Mouse (Mus musculus) hindbrain, embryonic 15.5 days (tissue): ENCODE data around the gene Bnipl. TPM values are rescaled to one million over a fixed set of nuclear protein-coding genes. Genes with fewer than 3 reads are reported as not detected.

Source experiments
- ATAC-seq: fragments of 200-750 bp; cut with Nextera tagmentation; 2 replicates; pipeline ENCODE4 v1.8.0; 2017; ENCODE audit warnings: low read depth, moderate number of reproducible peaks, moderate TSS enrichment; ENCODE audit not compliant: low FRiP score
- H3K27ac ChIP-seq: fragments of 300-500 bp; sonication (generic); replicated peaks from 2 replicates; pipeline ENCODE4 v1.5.1; 2015; ENCODE audit warnings: mild to moderate bottlenecking, inconsistent platforms
- H3K27me3 ChIP-seq: fragments of 300-500 bp; sonication (generic); 2 replicates; pipeline ENCODE4 v1.6.1; 2015; ENCODE audit warnings: control low read depth, inconsistent platforms
- H3K36me3 ChIP-seq: fragments of 300-500 bp; sonication (generic); 2 replicates; pipeline ENCODE4 v1.6.1; 2015; ENCODE audit warnings: control low read depth, inconsistent platforms
- H3K4me1 ChIP-seq: fragments of 300-500 bp; sonication (generic); replicated peaks from 2 replicates; pipeline ENCODE4 v1.6.1; 2015; ENCODE audit warnings: control low read depth, inconsistent platforms
- H3K4me2 ChIP-seq: fragments of 300-500 bp; sonication (generic); 2 replicates; pipeline ENCODE4 v1.6.1; 2015; ENCODE audit warnings: moderate library complexity, mild to moderate bottlenecking, inconsistent platforms
- H3K4me3 ChIP-seq: fragments of 300-500 bp; sonication (generic); 2 replicates; pipeline ENCODE4 v1.5.1; 2015; ENCODE audit warnings: mild to moderate bottlenecking, inconsistent platforms
- H3K9ac ChIP-seq: fragments of 300-500 bp; sonication (generic); 2 replicates; pipeline ENCODE4 v1.6.1; 2015; ENCODE audit warnings: inconsistent platforms
- H3K9me3 ChIP-seq: fragments of 300-500 bp; sonication (generic); 2 replicates; pipeline ENCODE4 v1.6.1; 2016; ENCODE audit warnings: control low read depth, inconsistent platforms
- WGBS: fragments of 180-500 bp; shearing (Covaris S2); methylation state at CpG from one replicate; pipeline ENCODE4 v1.1.7; 2015; 5-methylcytosine and 5-hydroxymethylcytosine counted together
- polyA plus RNA-seq: library from polyadenylated mRNA; unstranded; fragments of >200 nt; fragmentation: Nextera tagmentation; extraction: Ambion mirVana; gene quantifications from 2 replicates; pipeline ENCODE4 v1.2.1, GENCODE M21; 2015

Bnipl gene
- polyA plus RNA-seq: 0.29 TPM in 1 of 2 replicates, not detected in the other

- H3K9ac ChIP-seq: no peak within 1 kb of the TSS
- no peak within 1 kb of the TSS for H3K4me3 ChIP-seq
- no peaks in the 10 kb centered on the region for H3K27me3 ChIP-seq
- no peaks in the 10 kb centered on the region for H3K9me3 ChIP-seq
- 54% methylated on average over 7 of the region's 7 CpGs for WGBS
- peaks cover 22% of the 10 kb centered on the region for H3K36me3 ChIP-seq
- H3K27ac ChIP-seq: no peak within 1 kb of the TSS
- ATAC-seq: no peak
- H3K4me2 ChIP-seq: no peak within 1 kb of the TSS
- H3K4me1 ChIP-seq: no peaks in the 10 kb centered on the region
Measured at GRCm38 (mm10) chr3:95250783-95251424, at the start of gene Bnipl. Bnipl (minus strand) TSS chr3:95251193.

- H3K27me3 ChIP-seq: no peaks in the 10 kb centered on the region
- no peak overlapping the region for H3K9ac ChIP-seq
- no peak for ATAC-seq
- H3K36me3 ChIP-seq: peaks cover 13% of the 10 kb centered on the region
- H3K27ac ChIP-seq: no peak overlapping the region
- no peaks in the 10 kb centered on the region for H3K9me3 ChIP-seq
- H3K4me2 ChIP-seq: no peak overlapping the region
- no peak overlapping the region for H3K4me3 ChIP-seq
- no peaks in the 10 kb centered on the region for H3K4me1 ChIP-seq
- WGBS: 94% methylated on average over 7 of the region's 7 CpGs
Measured at GRCm38 (mm10) chr3:95298018-95298417, 47.0 kb upstream of the Bnipl start.

- H3K27me3 ChIP-seq: no peaks in the 10 kb centered on the region
- WGBS: 13% methylated on average over 5 of the region's 5 CpGs
- no peaks in the 10 kb centered on the region for H3K9me3 ChIP-seq
- no peak overlapping the region for H3K4me2 ChIP-seq
- no peak overlapping the region for H3K27ac ChIP-seq
- H3K4me1 ChIP-seq: no peaks in the 10 kb centered on the region
- H3K4me3 ChIP-seq: no peak overlapping the region
- no peak for ATAC-seq
- H3K36me3 ChIP-seq: peaks cover 20% of the 10 kb centered on the region
- no peak overlapping the region for H3K9ac ChIP-seq
Measured at GRCm38 (mm10) chr3:95296103-95296469, 45.1 kb upstream of the Bnipl start.

- 0 out of 2 replicates have a peak, but pooled peaks have one; percentile 15 for ATAC-seq
- peaks cover 25% of the 10 kb centered on the region for H3K36me3 ChIP-seq
- H3K4me3 ChIP-seq: no peak overlapping the region
- WGBS: 86% methylated on average over 11 of the region's 11 CpGs
- no peaks in the 10 kb centered on the region for H3K4me1 ChIP-seq
- H3K27ac ChIP-seq: no peak overlapping the region
- no peaks in the 10 kb centered on the region for H3K9me3 ChIP-seq
- no peaks in the 10 kb centered on the region for H3K27me3 ChIP-seq
- no peak overlapping the region for H3K9ac ChIP-seq
- no peak overlapping the region for H3K4me2 ChIP-seq
Measured at GRCm38 (mm10) chr3:95295321-95296102, 44.5 kb upstream of the Bnipl start.

- WGBS: 87% methylated on average over 5 of the region's 5 CpGs
Measured at GRCm38 (mm10) chr3:95294718-95295117, 43.7 kb upstream of the Bnipl start.

GRCm38 (mm10) chr3:95294316-95294715, 43.3 kb upstream of the Bnipl start:
- ATAC-seq: no peak
- H3K27ac ChIP-seq: no peak overlapping the region
- no peak overlapping the region for H3K4me2 ChIP-seq
- H3K4me3 ChIP-seq: no peak overlapping the region
- H3K9me3 ChIP-seq: no peaks in the 10 kb centered on the region
- peaks cover 28% of the 10 kb centered on the region for H3K36me3 ChIP-seq
- no peak overlapping the region for H3K9ac ChIP-seq
- no peaks in the 10 kb centered on the region for H3K27me3 ChIP-seq
- 94% methylated on average over 7 of the region's 7 CpGs for WGBS
- H3K4me1 ChIP-seq: no peaks in the 10 kb centered on the region

More at GRCm38 (mm10) chr3:95294718-95295117, 43.7 kb upstream of the Bnipl start:
- no peaks in the 10 kb centered on the region for H3K27me3 ChIP-seq
- H3K36me3 ChIP-seq: peaks cover 28% of the 10 kb centered on the region
- H3K4me1 ChIP-seq: no peaks in the 10 kb centered on the region
- no peaks in the 10 kb centered on the region for H3K9me3 ChIP-seq
- no peak overlapping the region for H3K4me2 ChIP-seq
- no peak overlapping the region for H3K9ac ChIP-seq
- ATAC-seq: no peak
- no peak overlapping the region for H3K27ac ChIP-seq
- no peak overlapping the region for H3K4me3 ChIP-seq

GRCm38 (mm10) chr3:95293537-95293936, 42.5 kb upstream of the Bnipl start:
- 81% methylated on average over 11 of the region's 11 CpGs for WGBS
- H3K36me3 ChIP-seq: peaks cover 28% of the 10 kb centered on the region

GRCm38 (mm10) chr3:95292899-95293298, 41.9 kb upstream of the Bnipl start:
- Histone ChIP-seq H3K36me3 (peaks cover 32% of the 10 kb centered on the region), H3K4me1 (no peaks in the 10 kb centered on the region), H3K4me2 (no peak overlapping the region), H3K27me3 (no peaks in the 10 kb centered on the region), H3K4me3 (no peak overlapping the region), H3K27ac (no peak overlapping the region), H3K9ac (no peak overlapping the region), H3K9me3 (no peaks in the 10 kb centered on the region)
- no peak for ATAC-seq
- 93% methylated on average over 2 of the region's 2 CpGs for WGBS

More at GRCm38 (mm10) chr3:95293537-95293936, 42.5 kb upstream of the Bnipl start:
- no peaks in the 10 kb centered on the region for H3K27me3 ChIP-seq
- no peak overlapping the region for H3K27ac ChIP-seq
- H3K4me1 ChIP-seq: no peaks in the 10 kb centered on the region
- no peaks in the 10 kb centered on the region for H3K9me3 ChIP-seq
- no peak overlapping the region for H3K9ac ChIP-seq
- ATAC-seq: no peak
- H3K4me3 ChIP-seq: no peak overlapping the region
- H3K4me2 ChIP-seq: no peak overlapping the region

- ATAC-seq: no peak
- H3K4me3 ChIP-seq: no peak overlapping the region
- WGBS: 93% methylated on average over 4 of the region's 4 CpGs
- H3K4me1 ChIP-seq: no peaks in the 10 kb centered on the region
- no peaks in the 10 kb centered on the region for H3K9me3 ChIP-seq
- no peak overlapping the region for H3K27ac ChIP-seq
- peaks cover 36% of the 10 kb centered on the region for H3K36me3 ChIP-seq
- H3K4me2 ChIP-seq: no peak overlapping the region
- no peak overlapping the region for H3K9ac ChIP-seq
- H3K27me3 ChIP-seq: no peaks in the 10 kb centered on the region
Measured at GRCm38 (mm10) chr3:95291041-95291440, 40.0 kb upstream of the Bnipl start.

GRCm38 (mm10) chr3:95290156-95290555, 39.2 kb upstream of the Bnipl start:
- H3K4me1 ChIP-seq: no peaks in the 10 kb centered on the region; the same call in 1 of the 2 replicates
- H3K27ac ChIP-seq: no peak overlapping the region
- no peak overlapping the region for H3K4me2 ChIP-seq
- H3K27me3 ChIP-seq: no peaks in the 10 kb centered on the region
- no peak overlapping the region for H3K4me3 ChIP-seq
- H3K9me3 ChIP-seq: no peaks in the 10 kb centered on the region
- ATAC-seq: no peak
- no peak overlapping the region for H3K9ac ChIP-seq
- 84% methylated on average over 6 of the region's 6 CpGs for WGBS
- peaks cover 36% of the 10 kb centered on the region for H3K36me3 ChIP-seq

- Histone ChIP-seq H3K9ac (no peak overlapping the region), H3K4me2 (no peak overlapping the region), H3K27ac (no peak overlapping the region), H3K4me1 (peaks cover 6% of the 10 kb centered on the region), H3K36me3 (peaks cover 29% of the 10 kb centered on the region), H3K9me3 (no peaks in the 10 kb centered on the region), H3K4me3 (no peak overlapping the region), H3K27me3 (no peaks in the 10 kb centered on the region)
- 91% methylated on average over 4 of the region's 4 CpGs for whole genome bisulfite sequencing
- no peak for ATAC-seq
Measured at GRCm38 (mm10) chr3:95289419-95289818, 38.4 kb upstream of the Bnipl start.

- ATAC-seq: no peak
- 94% methylated on average over 3 of the region's 3 CpGs for WGBS
- H3K9ac ChIP-seq: no peak overlapping the region
- H3K4me2 ChIP-seq: no peak overlapping the region
- no peak overlapping the region for H3K4me3 ChIP-seq
- H3K4me1 ChIP-seq: peaks cover 17% of the 10 kb centered on the region
- H3K9me3 ChIP-seq: no peaks in the 10 kb centered on the region
- H3K36me3 ChIP-seq: peaks cover 19% of the 10 kb centered on the region
- no peak overlapping the region for H3K27ac ChIP-seq
- H3K27me3 ChIP-seq: no peaks in the 10 kb centered on the region
Measured at GRCm38 (mm10) chr3:95287541-95287940, 36.5 kb upstream of the Bnipl start.
